Mouse (Mus musculus) frontal cortex, postnatal 10 days (tissue): ENCODE measurements around the gene Ssbp1.

ENCODE experiments used
- DNase-seq, 2 experiments: peaks; one replicate each; pipeline ENCODE4 v3.0.0; 2022; ENCODE audit warnings: low spot score in 2 of 2, mixed read lengths in 1 of 2

Gene Ssbp1

GRCm38 (mm10) chr6:40465710-40466109 lies 5.4 kb upstream of the Ssbp1 start:
- no peak for DNase-seq

GRCm38 (mm10) chr6:40471720-40472010 lies 513 bp downstream of the Ssbp1 start:
- DNase-seq, result no peak

GRCm38 (mm10) chr6:40476132-40476531 lies 5.0 kb downstream of the Ssbp1 start:
- DNase-seq, result no peak

- no peak for DNase-seq
Observed at GRCm38 (mm10) chr6:40479705-40480104, 8.6 kb downstream of the Ssbp1 start.

GRCm38 (mm10) chr6:40482318-40482717 lies 11.2 kb downstream of the Ssbp1 start:
- DNase-seq, result no peak

- no peak for DNase-seq
Observed at GRCm38 (mm10) chr6:40490933-40491332, 19.8 kb downstream of the Ssbp1 start, which contains the start of gene Tas2r137. Tas2r137 (plus strand) TSS chr6:40491233.

GRCm38 (mm10) chr6:40493229-40493628 lies 22.1 kb downstream of the Ssbp1 start, which contains the start of gene Tas2r108:
Tas2r108 (plus strand) TSS chr6:40493529.
- DNase-seq, result no peak

GRCm38 (mm10) chr6:40519408-40519807 lies 48.3 kb downstream of the Ssbp1 start, which contains the start of gene Prss37:
Prss37 (minus strand) TSS chr6:40519508.
- DNase-seq, result no peak
